Mouse (Mus musculus): ENCODE measurements around the gene Nfkbie.

Gene Nfkbie

DNA sequence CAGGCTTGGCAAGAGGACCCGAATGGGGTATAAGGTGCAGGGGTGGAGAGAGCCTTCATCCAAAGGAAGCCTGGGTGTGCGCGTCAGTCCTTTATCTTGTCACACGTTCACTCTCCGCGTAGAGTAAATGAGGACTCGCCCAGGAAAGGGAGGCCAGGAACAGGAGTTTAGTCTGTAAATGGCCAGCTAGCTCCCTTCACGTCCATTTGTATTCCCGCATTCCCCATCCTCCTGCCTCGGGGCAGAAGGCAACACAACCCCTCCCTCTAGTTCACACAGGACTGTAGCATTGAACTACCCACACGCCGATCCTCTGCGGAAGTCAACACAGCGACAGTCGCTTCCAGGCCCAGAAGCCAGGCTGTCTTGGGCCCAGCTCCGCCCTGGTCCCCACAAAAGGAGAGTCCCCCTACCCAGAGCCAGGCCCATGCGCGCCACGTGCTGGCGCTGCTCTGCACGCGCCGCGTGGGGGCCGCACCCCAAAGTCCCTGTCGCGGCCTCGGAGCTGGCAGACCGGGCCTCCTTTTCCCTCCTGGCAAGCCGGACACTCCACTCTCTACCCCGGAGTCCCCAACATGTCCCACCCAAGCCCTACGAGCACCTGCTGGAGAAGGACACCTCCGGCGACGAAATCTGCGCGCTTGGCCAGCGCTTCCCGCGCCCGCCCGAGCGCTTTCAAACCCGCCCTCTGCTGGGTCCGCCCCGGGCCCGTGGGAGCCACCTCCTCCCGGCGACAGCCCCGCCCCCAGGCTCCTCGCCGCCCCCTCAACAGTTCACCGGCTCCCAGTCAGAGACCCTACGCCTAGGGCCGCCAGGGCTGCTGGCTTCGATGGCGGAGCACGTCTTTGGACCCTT is 39.6 kb downstream of the Nfkbie start:
- intact Hi-C loops (cut with DNase I) = no loop called here

- intact Hi-C loops (cut with DNase I) = no loop called here
Measured at GRCm38 (mm10) chr17:45595736-45596390, 40.4 kb downstream of the Nfkbie start.

DNA sequence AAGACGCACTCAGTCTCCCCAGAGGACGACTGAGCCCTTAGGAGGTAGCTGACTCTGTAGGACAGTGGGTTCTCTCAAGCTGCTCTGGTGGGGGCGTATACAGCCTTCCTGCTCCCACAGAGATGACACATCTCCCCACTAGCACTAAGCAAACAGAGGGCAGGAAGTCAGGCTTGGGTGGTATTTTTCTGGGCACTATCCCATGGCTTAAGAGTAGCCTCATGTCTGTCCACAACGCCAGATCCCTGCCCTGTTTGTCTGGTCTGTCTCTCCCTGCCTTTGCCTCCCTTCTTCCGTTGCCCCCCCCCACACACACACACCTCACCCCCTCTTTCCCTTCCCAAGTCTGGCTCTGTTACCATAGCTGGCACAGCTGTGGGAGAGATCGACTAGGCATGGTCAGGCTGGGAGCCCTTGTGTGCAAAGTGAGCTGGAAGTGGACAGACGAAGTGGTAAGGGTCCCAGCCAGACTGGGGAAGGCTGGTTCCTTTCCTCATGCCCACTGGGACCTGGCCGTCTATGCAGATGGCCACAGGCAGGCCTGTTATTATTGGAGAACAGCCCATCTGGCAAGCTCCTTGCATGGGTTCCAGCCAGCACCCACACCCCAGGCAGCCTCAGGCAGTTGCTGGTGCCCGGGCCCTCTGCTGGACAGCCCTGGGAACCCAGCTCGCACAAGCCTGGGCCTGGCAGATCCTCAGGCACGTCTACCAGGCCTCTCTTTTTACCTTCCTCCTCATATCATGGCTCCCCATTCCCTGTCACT is 41.3 kb downstream of the Nfkbie start:
- intact Hi-C loops (cut with DNase I) = no loop called here

DNA sequence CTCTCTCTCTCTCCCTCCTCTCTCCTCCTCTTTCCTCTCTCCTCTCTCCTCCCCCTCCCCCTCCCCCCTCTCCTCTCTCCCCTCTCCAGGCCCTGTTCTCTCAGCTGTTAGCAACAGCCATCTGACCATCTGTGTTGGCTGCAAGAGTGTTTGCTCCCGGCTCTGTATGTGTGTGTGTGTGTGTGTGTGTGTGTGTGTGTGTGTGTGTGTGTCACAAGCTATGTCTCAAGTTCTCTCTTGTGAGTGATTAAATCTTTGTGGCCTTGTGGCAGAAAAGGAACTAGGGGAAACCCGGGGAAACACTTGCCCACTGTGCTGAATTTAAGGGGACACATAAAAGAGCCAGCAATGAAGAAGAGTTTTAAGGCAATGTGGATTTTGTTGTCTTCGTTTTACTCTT is 42.3 kb downstream of the Nfkbie start:
- intact Hi-C loops (cut with DNase I) = no loop called here

GRCm38 (mm10) chr17:45598376-45598775 is 42.9 kb downstream of the Nfkbie start:
- intact Hi-C loops (cut with DNase I) = no loop called here

GRCm38 (mm10) chr17:45598891-45599290 is 43.4 kb downstream of the Nfkbie start:
- intact Hi-C loops (cut with DNase I) = no loop called here

GRCm38 (mm10) chr17:45599446-45600242 is 44.1 kb downstream of the Nfkbie start, which contains the start of gene Slc29a1:
Gene Slc29a1, minus strand, starts transcription at chr17:45599606.
- intact Hi-C loops (cut with DNase I) = no loop called here

DNA sequence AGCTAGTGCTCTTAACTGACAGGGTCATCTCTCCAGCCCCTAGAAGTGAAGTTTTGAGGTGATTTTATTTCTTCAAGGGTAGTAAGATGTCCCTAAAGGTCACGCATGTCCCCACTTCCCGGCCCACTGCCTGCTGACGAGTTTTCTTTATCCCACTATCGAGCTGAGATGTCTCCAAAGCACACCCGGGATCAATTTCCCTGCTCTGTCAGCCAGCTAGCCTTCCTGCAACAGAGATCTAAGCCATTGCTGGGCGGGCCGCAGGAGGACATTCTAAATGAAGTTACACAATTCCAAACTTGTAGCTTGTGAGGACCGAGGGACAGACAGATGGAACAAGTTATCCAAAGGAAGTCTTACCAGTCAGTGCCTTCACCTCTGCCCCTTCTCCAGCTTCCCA is 44.8 kb downstream of the Nfkbie start:
- intact Hi-C loops (cut with DNase I) = no loop called here

DNA sequence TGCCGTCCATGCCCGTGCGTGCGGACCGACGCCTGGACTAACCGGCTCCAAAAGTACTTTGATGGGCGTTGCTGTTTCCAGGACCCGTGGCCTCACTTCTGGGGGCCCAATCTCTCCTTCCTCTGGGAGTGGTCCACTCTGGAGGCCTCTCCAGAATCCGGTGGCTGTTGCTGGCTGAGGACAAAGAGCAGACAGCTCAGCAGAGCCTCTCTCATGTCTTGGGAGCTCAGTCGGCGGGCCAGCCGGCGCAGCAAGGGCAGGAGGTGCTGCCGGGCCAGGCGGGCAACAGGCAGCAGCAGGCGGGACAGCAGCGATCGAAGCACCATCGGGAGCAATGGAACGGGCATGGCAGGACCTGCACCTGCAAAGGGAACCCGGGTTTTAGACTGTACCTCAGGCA is 45.8 kb downstream of the Nfkbie start:
- intact Hi-C loops (cut with DNase I) = no loop called here

GRCm38 (mm10) chr17:45601877-45602304 is 46.4 kb downstream of the Nfkbie start, which contains the start of gene Mymx:
Gene Mymx, minus strand, starts transcription at chr17:45602102.
- intact Hi-C loops (cut with DNase I) = no loop called here

DNA sequence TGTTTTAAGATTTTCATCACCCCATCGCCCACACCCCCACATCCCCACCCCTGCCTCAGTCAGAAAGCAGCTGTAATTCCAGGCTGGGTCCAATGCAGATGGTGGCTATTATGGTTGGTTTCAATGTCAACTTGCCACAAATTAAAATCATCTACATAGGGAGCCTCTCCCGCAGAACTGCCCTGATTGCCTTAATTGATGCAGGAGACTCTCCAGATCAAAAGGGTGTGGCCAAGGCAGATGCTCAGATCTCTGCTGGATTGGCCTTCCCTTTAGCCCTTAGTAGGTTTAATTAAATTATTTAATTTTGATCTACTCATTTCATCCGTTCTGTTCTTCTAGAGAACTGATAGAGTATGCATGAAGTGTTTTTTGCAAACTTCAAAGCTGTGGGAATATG is 47.5 kb downstream of the Nfkbie start:
- intact Hi-C loops (cut with DNase I) = no loop called here

GRCm38 (mm10) chr17:45606992-45607879 is 51.7 kb downstream of the Nfkbie start:
- intact Hi-C loops (cut with DNase I) = no loop called here

GRCm38 (mm10) chr17:45608396-45608795 is 52.9 kb downstream of the Nfkbie start:
- intact Hi-C loops (cut with DNase I) = no loop called here

GRCm38 (mm10) chr17:45610144-45610866 is 54.8 kb downstream of the Nfkbie start:
- intact Hi-C loops (cut with DNase I) = no loop called here

DNA sequence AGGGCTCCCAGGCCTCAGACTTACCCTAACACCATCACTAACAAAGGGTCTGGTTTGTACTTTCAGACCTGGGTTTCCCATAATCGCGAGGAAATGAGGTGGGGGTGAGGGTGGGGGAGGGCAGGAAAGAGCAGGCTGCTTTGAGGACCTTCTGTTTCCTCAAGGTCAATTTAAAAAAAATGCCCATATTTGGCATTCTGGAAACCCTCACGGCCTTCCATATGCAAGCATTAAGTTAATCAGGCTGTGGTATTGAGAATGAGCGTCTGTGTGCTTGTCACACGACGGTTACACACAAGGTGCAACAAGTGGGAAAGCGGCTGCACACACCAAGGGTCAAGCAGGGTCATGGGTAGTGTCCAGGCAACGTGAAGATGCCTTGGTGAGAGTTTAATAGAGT is 56.5 kb downstream of the Nfkbie start:
- intact Hi-C loops (cut with DNase I) = no loop called here
